Mouse (Mus musculus) CH12.LX (cell line): ENCODE data around the gene Ttc39b. TPM values are rescaled to one million over a fixed set of nuclear protein-coding genes. Genes with fewer than 3 reads are reported as not detected.
A peak's percentile ranks its signal among the peaks of the same experiment; 100 is the strongest.

Source experiments
- DNase-seq: peaks from one replicate; pipeline ENCODE4 v3.0.0-alpha.2; 2013; ENCODE audit errors: extremely low read depth
- H3K27ac ChIP-seq: 2 replicates; pipeline ENCODE4 v1.5.1; 2012; ENCODE audit warnings: low read depth, mild to moderate bottlenecking, control low read depth, moderate library complexity; ENCODE audit not compliant: insufficient read depth
- H3K27me3 ChIP-seq: replicated peaks from 2 replicates; pipeline ENCODE3; 2012; ENCODE audit warnings: inconsistent platforms
- H3K36me3 ChIP-seq, 2 experiments: replicated peaks in 1 of 2; 2 replicates each; pipeline versions ENCODE3 to v1.6.1; 2012; ENCODE audit warnings: inconsistent platforms in 1 of 2, low read length in 1 of 2, mild to moderate bottlenecking in 1 of 2, mixed read lengths in 1 of 2, moderate library complexity in 1 of 2; ENCODE audit not compliant: control insufficient read depth in 1 of 2, insufficient read depth in 1 of 2
- H3K4me1 ChIP-seq, 2 experiments: 2 replicates each; pipeline ENCODE4 v1.6.1; 2012; ENCODE audit warnings: inconsistent platforms in 1 of 2, moderate library complexity in 1 of 2; ENCODE audit not compliant: insufficient read depth in 2 of 2, control insufficient read depth in 1 of 2
- H3K4me2 ChIP-seq: 2 replicates; pipeline ENCODE4 v1.6.1; 2012; ENCODE audit warnings: low read depth, mild to moderate bottlenecking, control low read depth; ENCODE audit not compliant: poor library complexity, insufficient read depth, severe bottlenecking
- H3K4me3 ChIP-seq, 3 experiments: fragments of 150-350 bp in 1 of 3; sonication (generic) in 1 of 3; replicated peaks in 1 of 3; 2 replicates each; pipeline versions ENCODE3 to v1.5.1; 2011 to 2012; ENCODE audit warnings: low read depth in 2 of 3, low read length in 2 of 3, mild to moderate bottlenecking in 2 of 3, moderate library complexity in 2 of 3, control low read depth in 1 of 3, improper control_type of control experiment in 1 of 3, inconsistent platforms in 1 of 3, mixed read lengths in 1 of 3; ENCODE audit not compliant: poor library complexity in 1 of 3
- H3K79me2 ChIP-seq: replicated peaks from 2 replicates; pipeline ENCODE4 v1.6.1; 2012; ENCODE audit warnings: mild to moderate bottlenecking, moderate library complexity; ENCODE audit not compliant: control insufficient read depth, poor library complexity, insufficient read depth, severe bottlenecking; ENCODE audit errors: extremely low read depth
- H3K9ac ChIP-seq: 2 replicates; pipeline ENCODE4 v1.6.1; 2012; ENCODE audit warnings: low read depth, mild to moderate bottlenecking, control low read depth, moderate library complexity; ENCODE audit not compliant: insufficient read depth
- H3K9me3 ChIP-seq: replicated peaks from 2 replicates; pipeline ENCODE3; 2012; ENCODE audit warnings: low read length, inconsistent platforms, mixed read lengths
- BHLHE40 ChIP-seq: IDR thresholded peaks from 2 replicates; pipeline ENCODE4 v1.6.1; 2011; ENCODE audit warnings: mild to moderate bottlenecking, low read depth, low read length, improper control_type of control experiment
- CHD1 ChIP-seq: IDR thresholded peaks from 2 replicates; pipeline ENCODE4 v1.6.1; 2012; ENCODE audit warnings: low read depth, low read length, improper control_type of control experiment, inconsistent platforms
- CTCF ChIP-seq, 2 experiments: IDR thresholded peaks in 1 of 2; conservative IDR thresholded peaks in 1 of 2; 2 replicates each; pipeline ENCODE4 v1.5.1; 2011 to 2012; ENCODE audit warnings: low read depth in 2 of 2, low read length in 2 of 2, improper control_type of control experiment in 1 of 2, inconsistent platforms in 1 of 2, mild to moderate bottlenecking in 1 of 2, moderate library complexity in 1 of 2
- E2F4 ChIP-seq: IDR thresholded peaks from 2 replicates; pipeline ENCODE4 v1.6.1; 2011; ENCODE audit warnings: low read depth, low read length, improper control_type of control experiment; ENCODE audit not compliant: insufficient replicate concordance
- ELF1 ChIP-seq: IDR thresholded peaks from 2 replicates; pipeline ENCODE4 v1.6.1; 2014; ENCODE audit warnings: low read depth, mild to moderate bottlenecking, inconsistent platforms, low read length, improper control_type of control experiment
- GABPA ChIP-seq: IDR thresholded peaks from 2 replicates; pipeline ENCODE4 v1.6.1; 2012; ENCODE audit warnings: low read depth, low read length, improper control_type of control experiment, inconsistent platforms; ENCODE audit not compliant: insufficient replicate concordance
- HCFC1 ChIP-seq: IDR thresholded peaks from 2 replicates; pipeline ENCODE4 v1.6.1; 2012; ENCODE audit warnings: low read depth, mild to moderate bottlenecking, inconsistent platforms, low read length, improper control_type of control experiment
- IRF4 ChIP-seq: IDR thresholded peaks from 2 replicates; pipeline ENCODE4 v1.6.1; 2014; ENCODE audit warnings: low read depth, mild to moderate bottlenecking, inconsistent platforms, low read length, improper control_type of control experiment
- JUND ChIP-seq: conservative IDR thresholded peaks from 2 replicates; pipeline ENCODE4 v1.6.1; 2011; ENCODE audit warnings: low read depth, low read length, improper control_type of control experiment
- KAT2A ChIP-seq: IDR thresholded peaks from 2 replicates; pipeline ENCODE4 v1.6.1; 2012; ENCODE audit warnings: low read length, improper control_type of control experiment, inconsistent platforms; ENCODE audit not compliant: insufficient replicate concordance
- MAFK ChIP-seq: IDR thresholded peaks from 2 replicates; pipeline ENCODE4 v1.6.1; 2011; ENCODE audit warnings: low read length, improper control_type of control experiment; ENCODE audit not compliant: insufficient replicate concordance
- MAZ ChIP-seq: IDR thresholded peaks from 2 replicates; pipeline ENCODE4 v1.6.1; 2012; ENCODE audit warnings: low read depth, mild to moderate bottlenecking, inconsistent platforms, low read length, improper control_type of control experiment, moderate library complexity
- MEF2A ChIP-seq: IDR thresholded peaks from 2 replicates; pipeline ENCODE4 v1.6.1; 2014; ENCODE audit warnings: low read depth, mild to moderate bottlenecking, inconsistent platforms, low read length, improper control_type of control experiment, borderline replicate concordance
- MXI1 ChIP-seq: IDR thresholded peaks from 2 replicates; pipeline ENCODE4 v1.6.1; 2011; ENCODE audit warnings: mild to moderate bottlenecking, low read depth, low read length, improper control_type of control experiment
- MYC ChIP-seq: IDR thresholded peaks from 2 replicates; pipeline ENCODE4 v1.6.1; 2011; ENCODE audit warnings: low read depth, mild to moderate bottlenecking, improper control_type of control experiment, low read length
- NRF1 ChIP-seq: IDR thresholded peaks from 2 replicates; pipeline ENCODE4 v1.6.1; 2014; ENCODE audit warnings: low read depth, mild to moderate bottlenecking, inconsistent platforms, low read length, improper control_type of control experiment, moderate library complexity
- PAX5 ChIP-seq: IDR thresholded peaks from 2 replicates; pipeline ENCODE4 v1.6.1; 2012; ENCODE audit warnings: low read length, inconsistent platforms, mixed read lengths
- POLR2A ChIP-seq: IDR thresholded peaks from 2 replicates; pipeline ENCODE4 v1.6.1; 2011; ENCODE audit warnings: low read depth, mild to moderate bottlenecking, improper control_type of control experiment, low read length
- POLR2AphosphoS2 ChIP-seq: IDR thresholded peaks from 2 replicates; pipeline ENCODE4 v1.6.1; 2011; ENCODE audit warnings: low read depth, low read length, improper control_type of control experiment
- RAD21 ChIP-seq: IDR thresholded peaks from 2 replicates; pipeline ENCODE4 v1.6.1; 2011; ENCODE audit warnings: low read depth, mild to moderate bottlenecking, low read length, improper control_type of control experiment, moderate library complexity
- RCOR1 ChIP-seq: conservative IDR thresholded peaks from 2 replicates; pipeline ENCODE4 v1.6.1; 2012; ENCODE audit warnings: low read depth, mild to moderate bottlenecking, inconsistent platforms, low read length, improper control_type of control experiment
- SIN3A ChIP-seq: IDR thresholded peaks from 2 replicates; pipeline ENCODE4 v1.6.1; 2012; ENCODE audit warnings: low read length, improper control_type of control experiment, inconsistent platforms
- SMC3 ChIP-seq: IDR thresholded peaks from 2 replicates; pipeline ENCODE4 v1.6.1; 2011; ENCODE audit warnings: low read depth, low read length, improper control_type of control experiment
- TBP ChIP-seq: conservative IDR thresholded peaks from 2 replicates; pipeline ENCODE4 v1.6.1; 2011; ENCODE audit warnings: low read depth, low read length, improper control_type of control experiment
- USF1 ChIP-seq: IDR thresholded peaks from 2 replicates; pipeline ENCODE4 v1.6.1; 2014; ENCODE audit warnings: low read depth, mild to moderate bottlenecking, inconsistent platforms, low read length, improper control_type of control experiment
- USF2 ChIP-seq: conservative IDR thresholded peaks from 2 replicates; pipeline ENCODE4 v1.6.1; 2011; ENCODE audit warnings: low read depth, low read length, improper control_type of control experiment
- ZC3H11A ChIP-seq: IDR thresholded peaks from 2 replicates; pipeline ENCODE4 v1.6.1; 2012; ENCODE audit warnings: low read depth, mild to moderate bottlenecking, inconsistent platforms, low read length, improper control_type of control experiment
- ZKSCAN1 ChIP-seq: IDR thresholded peaks from 2 replicates; pipeline ENCODE4 v1.6.1; 2012; ENCODE audit warnings: low read depth, inconsistent platforms, low read length, improper control_type of control experiment, borderline replicate concordance
- ZMIZ1 ChIP-seq: IDR thresholded peaks from 2 replicates; pipeline ENCODE4 v1.6.1; 2012; ENCODE audit warnings: low read depth, mild to moderate bottlenecking, inconsistent platforms, low read length, improper control_type of control experiment
- ZNF384 ChIP-seq: IDR thresholded peaks from 2 replicates; pipeline ENCODE4 v1.6.1; 2012; ENCODE audit warnings: low read depth, low read length, improper control_type of control experiment, inconsistent platforms
- dilution Hi-C: fragments of 300-500 bp; cut with MboI; formaldehyde crosslinking; loops from 2 replicates; pipeline ENCODE4 v1.14.3; 2020; ENCODE audit warnings: low sequenced_read_pairs; ENCODE audit not compliant: extremely low pct_unique_long_range_greater_than_20kb, extremely low pct_ligation_motif_present
- in situ Hi-C: fragments of 300-500 bp; cut with MboI; formaldehyde crosslinking; loops from 3 replicates; pipeline ENCODE4 v1.14.3; 2019; ENCODE audit warnings: low sequenced_read_pairs, low pct_ligation_motif_present, low pct_unique_long_range_greater_than_20kb, mixed read lengths
- polyA plus RNA-seq: library from polyadenylated mRNA; unstranded; fragments of >175 nt; gene quantifications from 2 replicates; pipeline ENCODE4 v1.2.1, GENCODE M21; 2012; ENCODE audit warnings: low read depth; ENCODE audit not compliant: insufficient read length
- total RNA-seq, 2 experiments: library from RNA; depleted of rRNA; stranded (reverse); fragments of 300-350 nt in 1 of 2; fragments of >200 nt in 1 of 2; gene quantifications; 2 replicates each; pipeline ENCODE4 v1.2.3; 2012 to 2014

Gene Ttc39b
- total and polyA plus RNA-seq, 3 experiments = 12.6 to 16.7 (median 15.7) TPM

DNA sequence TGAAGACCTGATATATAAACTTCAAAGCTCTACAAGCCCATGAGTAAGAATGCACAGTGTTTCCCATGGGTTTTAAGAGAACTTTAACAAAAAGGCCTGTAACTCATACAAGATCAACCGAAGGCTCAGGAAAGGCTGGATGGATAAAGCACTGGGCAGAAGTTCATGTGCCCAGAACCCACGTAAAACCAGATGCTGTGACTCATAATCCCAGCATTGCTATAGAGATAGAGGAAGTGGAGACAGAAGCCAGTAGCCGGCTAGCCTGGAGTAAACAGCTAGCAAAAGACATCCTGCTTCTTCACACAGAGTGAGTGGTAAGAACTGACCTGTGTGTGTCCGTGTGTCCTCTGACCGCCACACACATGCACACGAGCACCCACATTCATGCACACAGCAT is 54.4 kb downstream of the Ttc39b start:
- no peaks in the 10 kb centered on the region for H3K9me3 ChIP-seq
- no peak overlapping the region for H3K4me3 ChIP-seq
- H3K27me3 ChIP-seq = no peaks in the 10 kb centered on the region
- in situ Hi-C loops (loop anchor here (10.0 kb wide), 1 partner anchor 45 kb away; no protein-coding TSS in a partner anchor), dilution Hi-C loops (no loop called here)
- H3K79me2 ChIP-seq = no peaks in the 10 kb centered on the region; the same call in 1 of the 2 replicates
- TF ChIP-seq RAD21 (no peak), SMC3 (no peak), USF2 (no peak), MEF2A (no peak), ELF1 (no peak), NRF1 (no peak), MAFK (no peak)
- H3K4me1 ChIP-seq = peaks cover 0 to 27% of the 10 kb centered on the region in 2 experiments; a peak in 2 of 4 replicates
- no peak overlapping the region for H3K27ac ChIP-seq
- peaks cover 3 to 20% of the 10 kb centered on the region in 2 experiments for H3K36me3 ChIP-seq
- no peak overlapping the region for H3K4me2 ChIP-seq
- DNase-seq = peak; percentile 15
- no peak overlapping the region for H3K9ac ChIP-seq

DNA sequence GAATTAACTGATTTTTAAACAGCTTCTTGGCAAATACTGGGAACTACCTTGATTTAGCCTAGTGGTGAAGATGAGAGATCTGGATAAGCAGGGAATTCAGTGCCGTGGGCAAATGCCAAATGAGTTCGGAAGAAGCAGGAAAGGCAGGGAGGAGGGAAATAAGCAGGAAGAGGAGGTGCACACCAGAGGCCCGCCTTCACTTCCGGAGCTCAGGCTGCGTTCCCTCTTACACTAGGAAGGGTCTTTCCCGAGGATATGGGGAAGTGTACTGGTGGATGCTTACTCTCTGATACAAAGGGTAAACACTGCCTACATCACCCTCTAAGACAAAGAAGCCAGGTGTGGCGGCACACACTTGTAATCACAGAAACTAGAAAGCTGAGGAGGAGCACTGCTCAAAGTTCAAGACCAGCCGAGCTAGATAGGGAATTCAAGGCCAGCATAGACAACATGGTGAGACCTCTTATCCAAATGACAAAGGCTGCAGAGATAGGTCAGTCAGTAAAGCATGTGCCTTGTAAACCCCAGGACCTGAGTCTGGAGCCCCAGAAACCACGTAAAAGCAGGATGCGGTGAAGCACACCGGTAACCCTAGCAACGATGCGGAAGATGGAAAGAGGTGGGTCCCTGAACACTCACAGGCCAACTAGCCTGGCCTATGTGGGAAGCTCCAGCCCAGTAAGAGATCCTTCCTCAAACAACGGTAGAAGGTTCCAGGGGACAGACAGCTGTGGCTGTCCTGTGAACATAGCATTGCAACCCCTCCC is 57.9 kb downstream of the Ttc39b start:
- Histone ChIP-seq H3K79me2 (no peaks in the 10 kb centered on the region; the same call in 1 of the 2 replicates), H3K27me3 (no peaks in the 10 kb centered on the region), H3K27ac (peak overlapping the region; percentile 9; the same call in 1 of the 2 replicates), H3K9ac (peak overlapping the region; percentile 25; the same call in 1 of the 2 replicates), H3K4me1 (peaks cover 0 to 22% of the 10 kb centered on the region in 2 experiments; a peak in 1 of 4 replicates), H3K4me2 (peak overlapping the region; percentile 25), H3K9me3 (no peaks in the 10 kb centered on the region), H3K4me3 (peak overlapping the region; percentile 34 to 67 (median 55)), H3K36me3 (peaks cover 10 to 36% of the 10 kb centered on the region in 2 experiments)
- in situ Hi-C loops = loop anchor here (10.0 kb wide), 1 partner anchor 49 kb away; no protein-coding TSS in a partner anchor
- peak; percentile 67 for DNase-seq
- dilution Hi-C loops = no loop called here
- TF ChIP-seq GABPA = no peak
- no peak for TF ChIP-seq RCOR1
- no peak for TF ChIP-seq PAX5
- no peak for TF ChIP-seq IRF4
- no peak for TF ChIP-seq MAZ
- TF ChIP-seq USF1 = no peak
- TF ChIP-seq MEF2A = no peak
- TF ChIP-seq CTCF (conservative IDR thresholded peaks at IDR 0.05 in 1 of 2, IDR thresholded peaks at IDR 0.05 in 1 of 2; ENCODE audit: low read depth in 2 of 2, low read length in 2 of 2) = no peak
- no peak for TF ChIP-seq NRF1
- TF ChIP-seq POLR2A = peak; percentile 57
- TF ChIP-seq MYC = no peak
- TF ChIP-seq ZNF384 = no peak
- TF ChIP-seq POLR2AphosphoS2 = no peak
- TF ChIP-seq E2F4 = no peak
- no peak for TF ChIP-seq ZMIZ1
- peak; percentile 43; the same call in 1 of the 2 replicates for TF ChIP-seq HCFC1
- no peak for TF ChIP-seq SMC3
- TF ChIP-seq MAFK = no peak
- 0 out of 2 replicates have a peak, but pooled peaks have one; percentile 33 for TF ChIP-seq TBP
- no peak for TF ChIP-seq USF2
- no peak for TF ChIP-seq JUND
- no peak for TF ChIP-seq CHD1
- no peak for TF ChIP-seq BHLHE40
- no peak for TF ChIP-seq ZC3H11A
- TF ChIP-seq SIN3A = peak; percentile 50; the same call in 1 of the 2 replicates
- TF ChIP-seq MXI1 = peak; percentile 58; the same call in 1 of the 2 replicates
- TF ChIP-seq KAT2A = 0 out of 2 replicates have a peak, but pooled peaks have one; percentile 30
- no peak for TF ChIP-seq ZKSCAN1
